Mouse (Mus musculus) MEL (cell line): ENCODE data around the gene Col18a1. TPM values are rescaled to one million over a fixed set of nuclear protein-coding genes. Genes with fewer than 3 reads are reported as not detected.

Experiments
- DNase-seq: peaks from one replicate; pipeline ENCODE4 v3.0.0; 2011; ENCODE audit warnings: low read depth, low spot score
- H3K27ac ChIP-seq: 2 replicates; pipeline ENCODE4 v1.5.1; 2012; ENCODE audit warnings: low read depth, mild to moderate bottlenecking, control low read depth, low read length, moderate library complexity; ENCODE audit not compliant: control insufficient read depth
- H3K27me3 ChIP-seq, 2 experiments: fragments of 150-350 bp in 1 of 2; sonication (generic) in 1 of 2; 2 replicates each; pipeline ENCODE4 v1.6.1; 2012; ENCODE audit warnings: low read length in 2 of 2, mild to moderate bottlenecking in 2 of 2, improper control_type of control experiment in 1 of 2, moderate library complexity in 1 of 2; ENCODE audit not compliant: insufficient read depth in 2 of 2, control insufficient read depth in 1 of 2
- H3K36me3 ChIP-seq, 2 experiments: 2 replicates each; pipeline ENCODE4 v1.6.1; 2012 to 2014; ENCODE audit warnings: low read length in 2 of 2, improper control_type of control experiment in 1 of 2, inconsistent platforms in 1 of 2, mild to moderate bottlenecking in 1 of 2; ENCODE audit not compliant: insufficient read depth in 2 of 2, control insufficient read depth in 1 of 2
- H3K4me1 ChIP-seq, 2 experiments: fragments of 150-350 bp in 1 of 2; sonication (generic) in 1 of 2; 2 replicates each; pipeline ENCODE4 v1.6.1; 2012; ENCODE audit warnings: low read length in 2 of 2, improper control_type of control experiment in 1 of 2, mild to moderate bottlenecking in 1 of 2; ENCODE audit not compliant: insufficient read depth in 2 of 2, control insufficient read depth in 1 of 2
- H3K4me3 ChIP-seq, 2 experiments: fragments of 150-350 bp in 1 of 2; sonication (generic) in 1 of 2; 2 replicates each; pipeline ENCODE4 v1.5.1; 2012; ENCODE audit warnings: low read depth in 2 of 2, low read length in 2 of 2, mild to moderate bottlenecking in 2 of 2, moderate library complexity in 2 of 2, control low read depth in 1 of 2, improper control_type of control experiment in 1 of 2; ENCODE audit not compliant: control insufficient read depth in 1 of 2, insufficient read depth in 1 of 2
- H3K79me2 ChIP-seq: 2 replicates; pipeline ENCODE4 v1.6.1; 2012; ENCODE audit warnings: mild to moderate bottlenecking, low read length, moderate library complexity; ENCODE audit not compliant: control insufficient read depth, poor library complexity, insufficient read depth
- H3K9ac ChIP-seq: 2 replicates; pipeline ENCODE4 v1.6.1; 2012; ENCODE audit warnings: low read depth, mild to moderate bottlenecking, control low read depth, low read length, moderate library complexity; ENCODE audit not compliant: control insufficient read depth, poor library complexity, severe bottlenecking
- H3K9me3 ChIP-seq: fragments of 150-350 bp; sonication (generic); replicated peaks from 2 replicates; pipeline ENCODE4 v1.6.1; 2012; ENCODE audit warnings: mild to moderate bottlenecking, low read length, improper control_type of control experiment, moderate library complexity; ENCODE audit not compliant: insufficient read depth
- CHD2 ChIP-seq: IDR thresholded peaks from 2 replicates; pipeline ENCODE4 v1.6.1; 2011; ENCODE audit warnings: low read length, improper control_type of control experiment
- CTCF ChIP-seq, 3 experiments: IDR thresholded peaks in 2 of 3; conservative IDR thresholded peaks in 1 of 3; 2 replicates each; pipeline ENCODE4 v1.5.1; 2011 to 2012; ENCODE audit warnings: low read length in 3 of 3, low read depth in 2 of 3, mild to moderate bottlenecking in 2 of 3, improper control_type of control experiment in 1 of 3, inconsistent platforms in 1 of 3, mixed read lengths in 1 of 3, moderate library complexity in 1 of 3; ENCODE audit not compliant: control insufficient read depth in 1 of 3, insufficient read depth in 1 of 3, poor library complexity in 1 of 3, severe bottlenecking in 1 of 3
- E2F4 ChIP-seq: IDR thresholded peaks from 2 replicates; pipeline ENCODE4 v1.6.1; 2011; ENCODE audit warnings: low read depth, low read length, improper control_type of control experiment, borderline replicate concordance
- EP300 ChIP-seq, 2 experiments: IDR thresholded peaks; 2 replicates each; pipeline ENCODE4 v1.6.1; 2011; ENCODE audit warnings: improper control_type of control experiment in 2 of 2, low read length in 2 of 2, low read depth in 1 of 2, mild to moderate bottlenecking in 1 of 2
- GABPA ChIP-seq: IDR thresholded peaks from 2 replicates; pipeline ENCODE4 v1.6.1; 2012; ENCODE audit warnings: low read depth, mild to moderate bottlenecking, inconsistent platforms, low read length, improper control_type of control experiment, moderate library complexity
- GATA1 ChIP-seq: IDR thresholded peaks from 2 replicates; pipeline ENCODE4 v1.6.1; 2011; ENCODE audit warnings: low read depth, low read length, improper control_type of control experiment
- JUND ChIP-seq: IDR thresholded peaks from 2 replicates; pipeline ENCODE4 v1.6.1; 2011; ENCODE audit warnings: low read depth, mild to moderate bottlenecking, improper control_type of control experiment, low read length
- MAFK ChIP-seq: IDR thresholded peaks from 2 replicates; pipeline ENCODE4 v1.6.1; 2011; ENCODE audit warnings: low read depth, mild to moderate bottlenecking, low read length, improper control_type of control experiment, borderline replicate concordance
- MAZ ChIP-seq: IDR thresholded peaks from 2 replicates; pipeline ENCODE4 v1.6.1; 2012; ENCODE audit warnings: low read depth, mild to moderate bottlenecking, inconsistent platforms, low read length, improper control_type of control experiment
- MYB ChIP-seq: IDR thresholded peaks from 2 replicates; pipeline ENCODE4 v1.6.1; 2011; ENCODE audit warnings: mild to moderate bottlenecking, low read depth, low read length, improper control_type of control experiment
- MYC ChIP-seq: IDR thresholded peaks from 2 replicates; pipeline ENCODE4 v1.6.1; 2011; ENCODE audit warnings: low read depth, mild to moderate bottlenecking, low read length, improper control_type of control experiment, moderate library complexity
- RAD21 ChIP-seq: IDR thresholded peaks from 2 replicates; pipeline ENCODE4 v1.6.1; 2011; ENCODE audit warnings: mild to moderate bottlenecking, low read depth, low read length, improper control_type of control experiment
- TBP ChIP-seq: IDR thresholded peaks from 2 replicates; pipeline ENCODE4 v1.8.0; 2011; ENCODE audit warnings: low read depth, low read length, improper control_type of control experiment
- TCF12 ChIP-seq: IDR thresholded peaks from 2 replicates; pipeline ENCODE4 v1.6.1; 2014; ENCODE audit warnings: low read depth, mild to moderate bottlenecking, inconsistent platforms, low read length, improper control_type of control experiment, moderate library complexity
- UBTF ChIP-seq: IDR thresholded peaks from 2 replicates; pipeline ENCODE4 v1.6.1; 2012; ENCODE audit warnings: low read depth, mild to moderate bottlenecking, inconsistent platforms, low read length, improper control_type of control experiment, moderate library complexity, borderline replicate concordance; ENCODE audit not compliant: insufficient read depth
- USF2 ChIP-seq, 2 experiments: IDR thresholded peaks; 2 replicates each; pipeline ENCODE4 v1.6.1; 2011 to 2012; ENCODE audit warnings: improper control_type of control experiment in 2 of 2, low read length in 2 of 2, borderline replicate concordance in 1 of 2, inconsistent platforms in 1 of 2, low read depth in 1 of 2, mild to moderate bottlenecking in 1 of 2; ENCODE audit not compliant: insufficient read depth in 1 of 2
- ZC3H11A ChIP-seq: IDR thresholded peaks from 2 replicates; pipeline ENCODE4 v1.6.1; 2012; ENCODE audit warnings: low read depth, mild to moderate bottlenecking, inconsistent platforms, low read length, improper control_type of control experiment
- ZMIZ1 ChIP-seq: IDR thresholded peaks from 2 replicates; pipeline ENCODE4 v1.6.1; 2012; ENCODE audit warnings: low read depth, mild to moderate bottlenecking, inconsistent platforms, low read length, improper control_type of control experiment, moderate library complexity
- ZNF384 ChIP-seq: IDR thresholded peaks from 2 replicates; pipeline ENCODE4 v1.6.1; 2012; ENCODE audit warnings: low read depth, mild to moderate bottlenecking, inconsistent platforms, low read length, improper control_type of control experiment
- polyA plus RNA-seq, 2 experiments: library from polyadenylated mRNA; stranded (reverse) in 1 of 2; unstranded in 1 of 2; fragments of >175 nt in 1 of 2; fragments of >200 nt in 1 of 2; gene quantifications; 2 replicates each; pipeline versions ENCODE4 v1.2.1 to v1.2.4; 2012; ENCODE audit warnings: low replicate concordance in 2 of 2, low read depth in 1 of 2; ENCODE audit not compliant: insufficient read length in 2 of 2, insufficient read depth in 1 of 2, missing spikeins in 1 of 2
- total RNA-seq: library from RNA; depleted of rRNA; stranded (reverse); fragments of 300-350 nt; gene quantifications from 2 replicates; pipeline ENCODE4 v1.2.3, GENCODE M21; 2012

Gene Col18a1
- total and polyA plus RNA-seq, 3 experiments, result 0.46 to 1.3 TPM; not detected in 1

DNA sequence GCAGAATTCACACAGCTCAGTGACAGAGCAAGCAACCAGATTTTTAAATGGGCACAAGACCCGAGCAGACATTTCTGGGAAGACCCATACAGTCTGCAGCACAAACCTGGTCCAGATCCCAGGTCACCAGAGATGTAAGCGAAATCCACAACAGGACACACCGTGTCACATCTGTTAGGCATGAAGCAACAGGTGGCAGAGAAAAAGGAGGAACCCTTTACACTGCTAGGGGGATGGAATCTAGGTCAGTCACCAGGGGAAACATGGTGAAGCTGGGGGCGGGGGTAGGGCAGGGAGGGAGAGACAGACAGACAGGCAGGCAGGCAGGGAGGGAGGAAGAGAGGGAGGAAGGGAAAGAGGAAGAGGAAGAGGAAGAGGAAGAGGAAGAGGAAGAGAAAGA is 58.2 kb downstream of the Col18a1 start:
- DNase-seq, result no peak
- H3K27ac ChIP-seq, result no peak overlapping the region

DNA sequence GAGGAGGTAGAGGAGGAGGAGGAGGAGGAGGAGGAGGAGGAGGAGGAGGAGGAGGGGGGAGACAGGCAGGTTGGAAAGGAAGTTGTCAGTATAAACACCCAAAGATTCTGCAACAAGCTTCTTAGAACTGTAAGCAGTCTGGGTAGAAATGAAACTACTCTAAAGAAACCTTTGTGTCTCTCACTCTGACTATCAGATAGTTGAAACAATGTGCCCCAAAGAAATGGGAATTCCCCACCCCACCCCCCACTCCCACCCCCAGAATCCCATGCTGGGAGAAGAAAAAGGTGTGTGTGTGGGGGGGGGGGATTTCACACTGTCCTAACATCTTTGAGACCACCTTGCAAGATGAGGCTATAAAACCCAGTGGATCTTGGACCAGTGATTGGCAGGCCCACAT is 62.0 kb downstream of the Col18a1 start:
- Histone ChIP-seq H3K36me3 (no peaks in the 10 kb centered on the region), H3K27ac (no peak overlapping the region), H3K9me3 (no peaks in the 10 kb centered on the region), H3K9ac (no peak overlapping the region), H3K4me1 (no peaks in the 10 kb centered on the region), H3K79me2 (no peaks in the 10 kb centered on the region), H3K27me3 (peaks cover 0 to 7% of the 10 kb centered on the region in 2 experiments), H3K4me3 (no peak overlapping the region)
- no peak for DNase-seq
- TF ChIP-seq GATA1 (no peak), ZC3H11A (no peak), TBP (no peak), MYC (no peak), TCF12 (no peak), CTCF (IDR thresholded peaks at IDR 0.05 in 2 of 3, conservative IDR thresholded peaks at IDR 0.05 in 1 of 3; ENCODE audit: control insufficient read depth in 1 of 3, insufficient read depth in 1 of 3, low read depth in 2 of 3, low read length in 3 of 3, poor library complexity in 1 of 3, severe bottlenecking in 1 of 3) (no peak), EP300 (IDR thresholded peaks at IDR 0.05; ENCODE audit: low read depth in 1 of 2, low read length in 2 of 2) (no peak), USF2 (IDR thresholded peaks at IDR 0.05; ENCODE audit: borderline replicate concordance in 1 of 2, insufficient read depth in 1 of 2, low read depth in 1 of 2, low read length in 2 of 2) (no peak)

More for the DNA sequence above, 58.2 kb downstream of the Col18a1 start:
- Histone ChIP-seq H3K9ac (no peak overlapping the region), H3K9me3 (no peaks in the 10 kb centered on the region), H3K36me3 (no peaks in the 10 kb centered on the region), H3K4me1 (no peaks in the 10 kb centered on the region), H3K27me3 (peaks cover 0 to 2% of the 10 kb centered on the region in 2 experiments; a peak in 2 of 4 replicates), H3K79me2 (no peaks in the 10 kb centered on the region), H3K4me3 (no peak overlapping the region)
- no peak for TF ChIP-seq MAFK
- TF ChIP-seq MAZ, result no peak
- no peak for TF ChIP-seq ZC3H11A
- no peak for TF ChIP-seq UBTF
- no peak for TF ChIP-seq E2F4
- TF ChIP-seq ZMIZ1, result no peak
- TF ChIP-seq ZNF384, result no peak
- no peak for TF ChIP-seq JUND
- TF ChIP-seq MYB, result no peak
- TF ChIP-seq CTCF (IDR thresholded peaks at IDR 0.05 in 2 of 3, conservative IDR thresholded peaks at IDR 0.05 in 1 of 3; ENCODE audit: control insufficient read depth in 1 of 3, insufficient read depth in 1 of 3, low read depth in 2 of 3, low read length in 3 of 3, poor library complexity in 1 of 3, severe bottlenecking in 1 of 3), result no peak
- no peak for TF ChIP-seq RAD21
- no peak for TF ChIP-seq GABPA
- TF ChIP-seq CHD2, result no peak
